Mouse (Mus musculus) testis, adult 2 months (tissue): ENCODE data around the gene Ttc3.

ENCODE experiments used
- CTCF ChIP-seq: fragments of 200-500 bp; IDR thresholded peaks from 2 replicates; pipeline ENCODE4 v1.5.1; 2012; ENCODE audit warnings: low read depth, mild to moderate bottlenecking, inconsistent platforms, low read length, moderate library complexity; ENCODE audit not compliant: control insufficient read depth, insufficient read depth, insufficient replicate concordance
- POLR2A ChIP-seq: fragments of 200-500 bp; IDR thresholded peaks from 2 replicates; pipeline ENCODE4 v1.6.1; 2012; ENCODE audit warnings: low read depth, mild to moderate bottlenecking, inconsistent platforms, low read length, moderate library complexity; ENCODE audit not compliant: control insufficient read depth

GRCm38 (mm10) chr16:94331233-94331885 is 39.1 kb upstream of the Ttc3 start:
- TF ChIP-seq CTCF (no peak), POLR2A (no peak)
